Mouse (Mus musculus) layer of hippocampus, adult 9-11 months (tissue): Measurements from ENCODE around the gene 6430628N08Rik.

ENCODE experiments used
- DNase-seq: peaks from one replicate; pipeline ENCODE4 v3.0.0; 2022

6430628N08Rik gene

DNA sequence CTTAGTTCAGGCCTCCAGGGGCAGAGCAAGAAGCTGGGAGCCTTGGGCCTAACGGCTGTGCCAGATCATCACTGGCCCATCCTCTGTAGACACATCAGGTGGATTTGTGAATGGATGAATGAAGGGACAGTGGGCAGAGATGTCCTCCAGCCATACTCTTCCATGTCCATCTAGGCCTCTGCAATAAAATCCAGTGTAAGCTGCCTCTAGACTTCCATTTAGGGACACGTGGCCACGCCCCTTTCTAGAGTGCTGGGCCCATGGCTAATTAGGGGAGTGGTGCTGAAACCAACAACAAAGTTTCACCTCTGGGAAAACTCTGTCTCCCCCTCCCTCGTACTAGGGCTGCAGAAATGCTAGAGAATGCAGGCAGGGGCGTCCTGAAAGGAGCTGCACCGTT is 399 bp upstream of the 6430628N08Rik start:
- DNase-seq = no peak

GRCm38 (mm10) chr4:115894281-115894680 is 3.8 kb downstream of the 6430628N08Rik start:
- DNase-seq = no peak

GRCm38 (mm10) chr4:115897901-115898631 is 7.6 kb downstream of the 6430628N08Rik start:
- no peak for DNase-seq

DNA sequence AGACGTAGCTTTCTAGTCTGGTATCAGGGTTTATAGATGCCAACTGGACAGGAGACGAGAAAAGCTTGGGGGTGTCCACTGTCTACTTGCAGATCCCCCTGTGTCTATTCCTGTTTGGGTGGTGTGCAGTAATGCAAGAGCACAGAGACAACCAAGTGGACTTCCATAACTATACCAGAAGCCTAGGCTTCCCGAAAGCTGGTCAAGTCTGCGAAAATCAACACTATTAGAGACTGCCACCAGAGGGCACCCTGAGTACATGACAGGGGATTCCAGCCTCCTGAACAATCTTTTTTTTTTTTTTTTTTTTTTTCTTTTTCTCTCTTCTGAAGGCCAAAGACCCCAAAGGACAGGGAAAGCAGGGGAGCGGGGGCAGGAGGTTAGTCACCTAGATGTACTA is 12.4 kb downstream of the 6430628N08Rik start:
- DNase-seq = peak; percentile 60

GRCm38 (mm10) chr4:115904375-115904774 is 13.9 kb downstream of the 6430628N08Rik start:
- no peak for DNase-seq

- no peak for DNase-seq
These were observed 15.2 kb downstream of the 6430628N08Rik start for GRCm38 (mm10) chr4:115905701-115906100.

DNA sequence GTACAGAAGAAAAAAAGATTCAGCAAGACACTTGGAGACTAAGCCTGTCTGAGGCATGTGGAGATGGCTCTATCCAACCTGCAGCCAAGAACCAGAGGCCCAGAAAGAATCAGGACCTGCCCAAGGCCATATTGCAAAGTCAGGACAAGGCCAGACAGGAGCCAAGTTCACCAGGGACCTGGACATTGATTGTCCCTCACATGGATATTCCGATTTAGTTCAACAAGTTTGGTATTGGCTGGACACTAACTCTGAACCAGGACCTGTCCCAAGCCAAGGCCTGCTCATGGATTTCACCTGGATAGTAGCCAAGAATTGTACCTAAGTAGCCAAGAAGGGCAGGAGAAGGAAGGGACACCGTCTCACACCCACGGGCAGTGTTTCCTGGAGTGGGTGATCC is 16.3 kb downstream of the 6430628N08Rik start:
- DNase-seq = no peak

GRCm38 (mm10) chr4:115907994-115908393 is 17.5 kb downstream of the 6430628N08Rik start:
- no peak for DNase-seq

DNA sequence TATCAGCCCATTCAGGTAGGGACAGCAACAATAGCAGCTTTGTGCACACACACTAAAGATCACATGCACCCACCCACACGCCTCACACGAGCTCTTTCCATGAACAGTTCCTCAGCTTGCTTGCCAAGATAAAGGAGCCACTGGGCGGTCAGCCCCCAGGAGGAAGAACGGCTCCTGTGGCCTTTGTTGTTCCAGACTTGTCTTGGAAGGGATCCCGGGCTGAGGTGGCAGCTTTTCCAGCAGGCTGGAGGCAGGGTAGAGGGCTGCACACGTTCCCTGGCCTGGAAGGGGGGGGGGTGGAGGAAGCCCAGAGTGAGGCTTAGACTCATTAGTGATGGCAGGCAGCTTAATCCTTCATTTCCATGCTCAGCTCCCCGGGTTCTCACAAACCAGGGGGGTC is 18.2 kb downstream of the 6430628N08Rik start:
- DNase-seq = no peak

DNA sequence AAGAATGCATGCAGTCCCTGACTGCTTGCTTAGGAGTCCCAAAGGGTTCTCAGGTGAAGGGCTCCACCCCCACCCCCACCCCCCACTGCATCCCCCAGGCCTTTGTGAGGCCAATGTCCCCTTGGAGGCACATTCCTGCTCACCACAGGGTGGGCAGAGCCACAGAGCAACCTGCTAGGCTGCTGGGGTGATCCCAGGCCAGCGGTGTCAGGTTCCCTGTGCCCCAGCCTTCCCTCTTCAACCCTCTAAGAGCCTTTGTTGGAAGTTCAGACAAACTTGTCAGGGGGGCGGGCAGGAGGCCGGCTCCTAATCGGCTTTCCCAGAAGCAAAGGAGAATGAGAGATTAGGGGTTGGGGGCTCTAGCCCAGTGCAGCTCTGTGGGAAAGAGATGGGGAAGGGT is 21.1 kb downstream of the 6430628N08Rik start:
- DNase-seq = no peak

DNA sequence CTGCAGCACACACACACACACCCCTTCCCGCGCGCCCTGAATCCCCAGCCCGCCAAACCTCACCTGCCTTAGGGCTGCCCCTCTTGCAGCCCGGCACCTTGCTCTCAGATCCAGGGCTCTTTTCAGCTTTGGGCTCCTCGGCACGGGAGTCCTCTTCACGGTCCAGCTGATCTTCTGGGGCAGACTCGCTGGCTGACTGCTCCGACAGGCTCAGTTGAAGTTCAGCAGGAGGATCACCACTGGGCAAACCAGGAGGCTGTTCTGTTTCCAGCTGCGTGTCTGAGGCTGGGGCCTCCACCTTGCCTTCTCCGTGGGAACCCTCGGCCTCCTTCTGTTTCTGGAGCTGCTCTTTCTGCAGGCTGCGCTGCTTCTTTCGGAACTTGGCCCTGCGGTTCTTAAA is 29.4 kb downstream of the 6430628N08Rik start:
- no peak for DNase-seq

DNA sequence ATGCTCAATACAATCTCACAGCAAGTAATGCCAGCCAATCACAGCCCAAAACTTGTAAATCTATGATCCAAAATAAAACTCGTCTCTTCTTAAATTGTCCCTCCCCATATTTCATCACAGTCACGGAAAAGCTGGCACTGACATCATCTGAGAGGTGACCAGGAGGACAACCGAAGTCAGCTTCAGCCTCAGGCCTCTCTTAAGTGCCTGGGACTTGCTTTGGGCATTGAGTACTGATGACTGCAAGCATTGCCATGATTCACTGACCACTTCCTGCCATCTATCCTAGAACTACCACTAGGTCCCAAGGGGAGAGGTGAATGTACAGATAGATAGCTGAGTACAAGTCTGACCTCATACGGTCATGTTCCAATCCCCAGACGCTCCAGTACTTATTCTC is 32.2 kb downstream of the 6430628N08Rik start:
- no peak for DNase-seq

DNA sequence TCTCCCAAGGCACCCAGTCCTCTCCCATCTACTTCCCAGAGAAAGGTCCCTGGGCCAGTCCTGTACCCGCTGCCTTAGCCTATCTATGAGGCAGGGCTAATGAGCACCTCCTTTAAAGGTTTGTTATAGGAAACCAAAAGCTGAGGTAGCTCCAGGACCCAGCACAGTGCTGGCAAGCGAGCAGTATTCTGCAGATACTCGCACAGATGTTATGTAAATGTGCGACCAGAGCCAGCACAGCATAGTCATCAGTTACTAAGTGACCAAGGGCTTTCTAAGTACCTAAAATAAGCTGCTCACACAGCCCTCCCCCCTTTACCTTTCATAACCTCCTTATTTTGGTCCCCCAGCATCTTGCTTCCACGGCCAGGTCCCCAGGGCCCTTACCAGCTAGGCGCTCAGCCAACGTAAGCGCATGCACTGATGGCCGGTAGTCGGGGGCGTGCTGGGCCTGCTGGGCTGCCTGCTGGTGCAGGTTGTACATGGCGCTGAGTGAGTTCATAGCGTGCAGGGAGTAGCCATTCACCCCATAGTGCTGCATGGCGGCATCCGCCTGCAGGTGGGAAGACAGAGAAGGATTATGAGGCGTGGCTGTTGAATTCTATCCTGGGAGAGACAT is 32.9 kb downstream of the 6430628N08Rik start:
- no peak for DNase-seq

GRCm38 (mm10) chr4:115927637-115928036 is 37.2 kb downstream of the 6430628N08Rik start:
- no peak for DNase-seq

DNA sequence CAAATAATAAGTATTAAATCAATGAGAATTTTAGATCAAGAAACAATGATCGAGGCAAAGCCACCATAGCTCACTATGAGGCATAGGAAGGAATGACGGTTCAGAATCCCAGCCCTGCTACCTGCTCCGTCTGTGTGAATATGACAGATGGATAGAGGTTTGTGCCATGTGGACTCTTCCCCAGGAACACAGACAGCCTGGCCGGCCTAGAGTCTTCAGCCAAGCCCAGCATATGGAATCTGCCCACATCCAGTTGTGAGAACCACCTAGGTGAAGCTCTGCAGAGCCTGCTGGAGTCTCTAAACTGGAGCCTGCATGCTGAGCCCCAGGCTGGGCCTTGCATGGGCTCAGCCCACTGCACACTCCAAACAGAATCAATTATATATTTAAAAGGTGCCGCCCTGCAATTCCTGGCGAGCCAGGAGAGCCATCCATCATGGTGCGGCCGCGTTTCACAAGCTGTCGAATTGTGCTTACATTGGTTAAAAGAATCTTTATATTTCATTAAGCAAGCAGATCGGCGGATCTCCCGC is 41.2 kb downstream of the 6430628N08Rik start:
- DNase-seq = no peak

DNA sequence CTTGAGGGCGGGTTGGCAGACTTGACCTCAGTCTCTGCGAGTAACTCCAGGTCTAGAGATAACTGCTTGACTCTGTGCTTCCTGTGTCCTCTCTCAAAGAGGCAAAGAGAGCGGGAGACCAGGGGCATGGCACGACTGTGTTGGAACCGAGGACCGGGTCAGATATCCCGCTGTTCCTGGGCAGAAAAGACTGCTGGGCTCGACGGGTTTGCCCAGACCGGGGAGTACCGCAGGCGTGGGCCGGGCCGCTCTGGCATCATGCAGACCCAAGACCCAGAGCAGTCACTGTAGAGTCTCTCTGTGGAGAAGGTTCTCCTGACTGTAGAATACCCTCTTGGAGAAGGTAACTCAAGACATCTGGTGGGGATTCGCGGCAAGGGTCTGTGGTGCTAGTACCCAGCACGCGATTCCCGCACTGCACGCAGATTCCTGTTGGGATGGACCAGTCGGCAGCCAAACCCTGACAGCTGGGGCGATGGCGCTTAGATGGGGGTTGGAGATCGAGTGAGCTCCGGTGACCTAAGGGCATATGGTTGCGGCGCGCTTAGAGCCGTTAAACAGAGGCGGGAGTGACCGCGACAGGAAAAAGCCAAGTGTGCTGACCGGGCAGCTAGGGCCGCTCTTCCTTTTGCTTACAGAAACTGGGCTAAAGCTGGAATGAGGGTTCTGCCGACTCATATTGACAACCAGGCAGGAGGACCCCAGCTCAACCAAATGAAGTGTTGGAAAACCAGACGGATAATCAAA is 45.5 kb downstream of the 6430628N08Rik start:
- no peak for DNase-seq

DNA sequence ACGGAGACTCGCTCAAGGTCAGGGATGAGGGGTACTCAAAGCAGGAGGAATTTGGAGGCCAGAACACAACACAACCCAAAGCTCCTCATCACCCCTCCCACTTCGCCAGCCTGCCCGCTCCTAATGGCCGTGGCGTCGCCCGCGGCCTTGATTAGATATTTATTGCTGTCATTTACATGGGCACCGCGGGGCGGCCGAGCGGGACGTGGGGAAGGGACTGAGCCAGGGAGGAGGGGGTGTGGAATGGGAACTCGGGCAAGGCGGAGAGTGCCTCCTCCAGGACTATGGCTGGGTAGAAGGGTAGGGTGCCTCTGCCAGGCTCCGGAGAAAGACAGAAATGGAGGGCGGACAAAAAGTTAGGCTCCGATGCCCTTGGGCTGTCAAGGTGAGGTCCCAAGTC is 46.2 kb downstream of the 6430628N08Rik start:
- DNase-seq = no peak

DNA sequence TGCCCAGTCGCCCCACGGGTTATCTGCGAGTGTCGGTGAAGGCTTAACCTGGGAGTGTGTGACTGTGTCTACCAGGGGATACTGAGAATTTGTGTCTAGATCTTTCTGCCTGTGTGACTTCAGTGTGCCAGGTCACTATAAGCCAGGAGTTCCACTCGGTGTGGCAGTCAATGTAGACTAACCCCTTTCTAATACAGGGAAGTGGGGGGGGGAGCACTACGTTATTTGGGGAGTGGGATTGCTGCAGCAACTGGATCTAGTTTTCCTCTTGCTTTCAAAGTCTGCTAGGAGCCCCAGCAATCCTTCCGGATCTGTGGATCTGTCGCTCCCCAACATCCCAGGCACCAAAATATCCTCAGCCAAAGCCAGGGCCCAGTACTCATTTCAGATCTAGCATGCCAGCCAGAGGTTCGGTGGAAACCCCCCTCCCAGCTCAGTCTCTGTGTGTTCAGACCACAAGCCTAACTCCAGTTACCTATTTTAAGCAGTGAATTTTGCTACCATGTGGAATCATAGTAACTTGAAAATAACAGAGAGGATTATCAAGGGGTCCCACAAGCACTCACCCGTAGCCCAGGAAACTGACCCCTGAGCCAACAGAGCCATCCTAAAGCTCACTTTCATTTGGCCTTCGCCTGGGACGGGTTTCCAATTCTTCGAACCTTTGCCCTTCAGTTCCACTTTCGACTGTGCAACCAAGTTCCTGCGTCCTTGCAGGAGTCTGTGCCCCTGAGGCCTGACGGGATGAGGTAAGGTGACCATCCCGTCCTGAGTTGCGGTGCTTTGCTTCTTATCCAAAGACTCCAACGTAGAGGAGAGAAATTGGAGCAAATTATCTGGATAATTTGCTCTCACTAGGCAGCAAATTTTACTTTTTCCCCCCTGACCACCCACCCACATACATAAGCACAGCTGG is 46.9 kb downstream of the 6430628N08Rik start:
- no peak for DNase-seq

DNA sequence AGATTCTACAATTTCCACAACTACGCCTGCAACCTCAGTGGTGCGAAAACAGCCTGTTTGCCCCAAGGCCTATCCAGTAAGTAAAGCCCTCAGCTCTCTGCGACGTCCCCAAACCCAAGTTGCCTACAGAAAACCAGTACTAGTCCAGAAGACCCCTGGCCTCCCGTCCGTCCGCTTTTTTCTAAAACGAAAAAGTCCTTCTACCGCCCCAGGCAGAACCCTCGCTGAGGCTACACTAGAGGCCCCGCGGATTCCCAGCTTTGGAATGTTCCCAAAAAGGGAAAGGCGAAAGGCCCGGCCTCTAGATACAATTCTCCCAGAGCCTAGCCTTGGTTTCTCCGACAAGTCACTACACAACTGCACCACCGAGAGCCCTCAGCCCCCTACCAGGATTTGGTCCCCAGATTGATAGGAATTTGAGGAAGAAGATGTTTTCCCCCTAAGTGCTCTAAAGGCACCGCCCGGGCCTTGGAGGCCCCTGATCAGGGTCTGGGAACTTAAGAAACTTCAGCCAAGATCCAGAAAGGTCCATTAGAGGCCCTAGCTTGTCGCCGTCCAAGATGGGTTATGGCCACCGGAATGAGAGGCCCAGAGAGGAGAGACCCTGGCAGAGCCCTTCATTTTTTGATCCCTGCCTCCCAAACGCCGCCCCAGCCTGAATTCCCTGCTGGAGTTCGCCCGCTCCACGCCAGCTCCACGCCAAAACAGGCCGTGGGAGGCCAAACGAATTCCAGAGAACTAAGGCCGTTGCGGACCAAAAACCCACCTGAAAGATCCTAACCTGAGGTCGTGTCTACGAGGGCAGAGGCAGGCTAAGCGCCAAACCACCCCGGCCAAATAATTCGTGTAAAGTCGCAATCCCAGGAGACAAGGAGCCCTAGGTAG is 48.1 kb downstream of the 6430628N08Rik start:
- no peak for DNase-seq

DNA sequence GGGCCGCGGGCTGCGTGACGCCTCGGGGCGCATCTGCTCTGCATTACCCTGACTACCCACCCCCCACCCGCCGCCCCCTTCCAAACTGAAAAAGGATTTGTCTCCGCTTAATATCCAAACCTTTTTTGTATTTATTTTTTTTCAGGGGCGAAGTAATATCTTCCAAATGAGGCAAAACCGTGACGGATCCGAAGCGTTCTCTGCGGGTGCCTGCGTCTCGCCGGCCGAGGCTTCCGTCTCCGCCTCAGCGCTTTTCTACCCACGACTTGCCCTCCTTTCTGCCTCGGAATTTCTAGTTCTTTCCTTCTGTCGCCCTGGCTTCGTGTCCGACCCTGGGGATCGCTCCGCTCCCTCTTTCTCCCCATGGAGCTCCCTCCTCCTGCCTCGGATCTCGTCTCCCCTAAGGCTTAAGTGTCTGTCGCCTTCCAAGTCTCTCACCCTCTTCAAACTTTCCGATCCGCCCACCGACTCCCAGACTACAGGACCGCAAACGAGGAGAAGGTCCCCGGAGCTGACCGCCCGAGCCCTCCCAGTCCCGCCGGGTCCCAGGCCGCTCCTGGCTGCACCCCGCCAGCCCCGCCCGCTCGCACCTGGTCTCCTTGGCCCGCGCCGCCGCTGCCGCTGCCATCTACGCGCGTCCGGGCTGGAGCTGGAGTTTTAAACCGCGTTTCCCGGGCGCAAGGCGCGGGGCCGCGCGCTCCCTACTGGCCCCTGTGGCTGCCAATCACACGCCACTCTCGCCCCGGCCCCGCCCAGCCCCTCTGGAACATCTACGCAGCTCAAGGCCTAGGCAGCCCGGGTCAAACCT is 49.0 kb downstream of the 6430628N08Rik start, which contains the start of gene Dmbx1:
TSS of gene Dmbx1 (minus strand) at position 632 of the 808 bp plus-strand sequence.
- no peak for DNase-seq

DNA sequence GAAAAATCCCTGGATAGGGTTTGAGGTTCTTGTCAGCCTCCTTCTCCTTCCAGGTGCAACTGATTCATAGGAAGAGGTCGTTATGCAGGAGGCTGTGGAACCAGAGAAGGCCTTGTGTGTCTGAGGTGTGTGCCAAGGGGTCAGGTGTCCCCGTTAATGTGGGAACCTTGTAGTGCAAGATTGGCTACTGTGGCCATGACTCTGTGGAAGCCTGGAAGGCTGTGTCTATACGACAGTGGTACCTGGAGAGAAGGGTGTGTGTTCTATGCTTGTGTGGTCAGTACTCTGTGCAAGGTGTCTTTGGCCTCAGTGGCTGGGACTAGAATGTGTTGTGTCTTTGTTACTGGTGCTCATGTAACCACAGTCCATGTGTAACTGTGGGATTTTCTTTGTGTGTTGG is 50.2 kb downstream of the 6430628N08Rik start:
- DNase-seq = no peak
